Mouse (Mus musculus) forebrain, embryonic 14.5 days (tissue): Measurements from ENCODE around the gene Nacc1. TPM values are rescaled to one million over a fixed set of nuclear protein-coding genes. Genes with fewer than 3 reads are reported as not detected.

ENCODE experiments used
- ATAC-seq: fragments of 200-750 bp; cut with Nextera tagmentation; 2 replicates; pipeline ENCODE4 v1.8.0; 2017; ENCODE audit warnings: mild to moderate bottlenecking, moderate library complexity
- DNase-seq: peaks from one replicate; pipeline ENCODE4 v3.0.0-alpha.2; 2015; ENCODE audit warnings: low spot score
- H3K27ac ChIP-seq: fragments of 300-500 bp; sonication (generic); 2 replicates; pipeline ENCODE4 v1.5.1; 2014; ENCODE audit warnings: low read depth, mild to moderate bottlenecking, control low read depth, low read length, moderate library complexity
- H3K27me3 ChIP-seq: fragments of 300-500 bp; sonication (generic); replicated peaks from 2 replicates; pipeline ENCODE4 v1.6.1; 2014; ENCODE audit warnings: low read length, control low read depth, mixed read lengths; ENCODE audit not compliant: control insufficient read depth, insufficient read depth
- H3K36me3 ChIP-seq: fragments of 300-500 bp; sonication (generic); 2 replicates; pipeline ENCODE4 v1.6.1; 2014; ENCODE audit warnings: low read length, control low read depth; ENCODE audit not compliant: control insufficient read depth, insufficient read depth
- H3K4me1 ChIP-seq: fragments of 300-500 bp; sonication (generic); 2 replicates; pipeline ENCODE4 v1.6.1; 2014; ENCODE audit warnings: antibody characterized with exemption, low read length, control low read depth; ENCODE audit not compliant: control insufficient read depth, insufficient read depth
- H3K4me2 ChIP-seq: fragments of 300-500 bp; sonication (generic); 2 replicates; pipeline ENCODE4 v1.6.1; 2014; ENCODE audit warnings: mild to moderate bottlenecking, control low read depth, low read length
- H3K4me3 ChIP-seq: fragments of 300-500 bp; sonication (generic); 2 replicates; pipeline ENCODE4 v1.5.1; 2014; ENCODE audit warnings: low read depth, low read length, control low read depth
- H3K9ac ChIP-seq: fragments of 300-500 bp; sonication (generic); 2 replicates; pipeline ENCODE4 v1.6.1; 2014; ENCODE audit warnings: mild to moderate bottlenecking, low read length, control low read depth, moderate library complexity
- H3K9me3 ChIP-seq: fragments of 300-500 bp; sonication (generic); replicated peaks from 2 replicates; pipeline ENCODE4 v1.6.1; 2016; ENCODE audit warnings: low read length, control low read depth, mixed read lengths; ENCODE audit not compliant: control insufficient read depth
- WGBS: fragments of 180-500 bp; shearing (Covaris S2); extraction: QIAGEN DNeasy Blood & Tissue Kit; methylation state at CpG from one replicate; pipeline ENCODE4 v1.1.7; 2014; 5-methylcytosine and 5-hydroxymethylcytosine counted together
- polyA plus RNA-seq: library from polyadenylated mRNA; unstranded; fragments of >200 nt; fragmentation: Nextera tagmentation; extraction: Ambion mirVana; gene quantifications from 2 replicates; pipeline ENCODE4 v1.2.1, GENCODE M21; 2014

Nacc1 gene
- polyA plus RNA-seq, 1 experiment from 2014 or later, result 17.6 TPM

DNA sequence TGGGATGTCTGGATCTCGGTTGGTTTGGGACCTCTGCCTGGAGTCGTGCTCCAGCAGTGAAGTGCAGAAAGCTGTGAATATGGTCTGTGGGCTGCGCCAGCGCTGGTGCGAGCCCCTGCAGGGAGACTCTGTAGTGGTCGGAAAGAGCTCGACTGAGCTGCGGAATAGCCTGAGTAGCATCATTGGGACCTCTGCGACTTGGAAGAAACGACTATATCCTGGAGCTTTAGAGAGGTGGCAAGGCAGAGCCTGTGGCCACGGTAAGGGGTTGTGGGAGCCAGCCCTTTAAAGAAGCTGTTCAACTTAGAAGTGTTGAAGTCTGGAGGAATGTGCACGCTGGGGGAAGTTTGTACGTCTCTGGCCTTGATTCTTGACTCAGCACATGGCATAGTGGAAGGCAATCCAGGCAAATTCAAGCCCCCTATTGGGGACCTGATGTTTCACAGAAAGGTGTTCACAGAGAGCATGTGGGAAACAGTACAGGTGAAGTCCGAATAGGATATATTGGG, 22.2 kb downstream of the Nacc1 start:
- H3K9ac ChIP-seq, result peak overlapping the region; percentile 84
- H3K4me1 ChIP-seq, result peaks cover 27% of the 10 kb centered on the region
- DNase-seq (peak; percentile 29), ATAC-seq (peak; percentile 3; the same call in 1 of the 2 replicates)
- H3K4me2 ChIP-seq, result peak overlapping the region; percentile 92
- no peaks in the 10 kb centered on the region for H3K27me3 ChIP-seq
- H3K9me3 ChIP-seq, result no peaks in the 10 kb centered on the region
- H3K4me3 ChIP-seq, result peak overlapping the region; percentile 69
- peaks cover 15% of the 10 kb centered on the region; the same call in 1 of the 2 replicates for H3K36me3 ChIP-seq
- peak overlapping the region; percentile 90 for H3K27ac ChIP-seq
- 3% methylated on average over 14 of the region's 14 CpGs for WGBS

DNA sequence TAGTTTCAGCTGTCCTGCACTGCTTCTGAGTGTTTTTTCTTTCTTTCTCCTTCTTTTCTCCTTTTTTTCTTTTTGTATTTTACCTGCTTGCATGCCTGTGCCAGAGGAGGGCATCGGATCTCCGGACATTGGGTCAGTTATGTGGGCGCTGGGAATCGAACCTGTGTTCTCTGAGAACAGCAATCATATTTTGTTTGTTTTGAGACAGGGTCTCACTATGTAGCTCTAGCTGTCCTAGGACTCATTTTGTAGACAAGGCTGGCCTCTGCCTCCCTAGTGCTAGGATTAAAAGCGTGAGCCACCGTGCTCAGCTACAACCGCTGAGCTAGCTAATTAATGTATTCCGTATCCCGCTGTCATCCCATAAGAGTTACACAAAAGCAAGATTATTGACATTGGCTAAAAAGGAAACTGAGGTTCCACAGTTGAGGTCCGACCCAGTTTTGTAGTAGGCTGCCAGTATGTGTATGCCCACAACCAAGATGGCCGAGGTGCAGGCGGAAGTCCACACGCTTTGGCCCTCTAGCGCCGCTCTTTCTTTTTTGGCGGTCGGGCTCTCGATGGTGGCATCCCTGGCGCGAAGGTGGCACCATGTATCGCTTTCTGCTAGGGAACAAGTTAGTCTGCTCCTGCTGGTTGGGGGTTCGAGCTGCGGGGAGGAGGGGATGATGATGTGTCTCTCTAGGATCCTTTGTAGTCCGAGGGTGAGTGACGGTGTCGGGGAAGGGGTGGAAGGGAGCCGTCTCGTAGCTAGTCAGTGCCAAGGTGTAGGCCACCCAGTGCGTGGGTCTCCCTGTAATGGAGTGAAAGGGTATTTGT, 22.9 kb downstream of the Nacc1 start:
- DNase-seq (peak; percentile 90), ATAC-seq (peak; percentile 51)
- Histone ChIP-seq H3K27ac (peak overlapping the region; percentile 90), H3K27me3 (no peaks in the 10 kb centered on the region), H3K4me2 (peak overlapping the region; percentile 92), H3K4me1 (peaks cover 34% of the 10 kb centered on the region), H3K4me3 (peak overlapping the region; percentile 69), H3K36me3 (peaks cover 11% of the 10 kb centered on the region; the same call in 1 of the 2 replicates), H3K9me3 (no peaks in the 10 kb centered on the region), H3K9ac (peak overlapping the region; percentile 84)
- WGBS, result under 1% methylated on average over 29 of the region's 29 CpGs

DNA sequence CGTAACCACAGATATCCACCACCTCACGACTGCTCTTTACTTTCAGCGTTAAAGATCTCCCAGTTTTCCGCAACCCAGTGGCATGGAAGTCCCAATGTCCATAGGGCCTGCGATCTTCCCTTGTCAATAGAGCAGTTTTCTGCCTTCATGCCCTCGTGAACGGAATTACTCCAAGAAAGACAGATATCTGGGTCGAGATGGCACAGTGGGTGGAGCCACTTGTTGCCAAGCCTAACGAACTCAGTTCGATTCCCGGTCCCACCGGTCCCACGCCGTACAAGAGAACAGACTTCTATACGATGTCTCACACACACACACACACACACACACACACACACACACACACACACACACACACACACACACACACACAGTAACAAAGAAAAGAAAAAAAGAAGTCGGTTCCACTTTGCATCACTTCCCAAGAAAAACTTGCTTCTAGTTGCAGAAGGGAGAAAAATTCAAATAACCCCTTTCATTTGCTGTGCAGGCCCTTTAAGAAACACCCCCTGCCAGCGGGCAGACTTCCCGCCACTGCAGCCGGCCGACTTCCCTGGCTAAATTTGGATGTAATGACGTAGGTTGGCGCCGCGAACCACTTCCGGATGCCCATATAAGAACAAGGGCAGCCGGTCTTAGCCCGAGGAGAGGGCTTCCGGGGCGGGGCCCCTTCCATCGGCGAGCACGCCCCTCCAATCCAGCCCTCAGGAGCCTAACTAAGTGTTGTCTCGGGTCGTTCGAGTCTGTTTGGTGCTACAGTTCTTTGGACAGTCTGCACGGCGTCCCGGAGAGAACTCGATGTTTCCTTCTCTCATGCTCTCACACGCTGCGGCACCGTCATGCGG, 24.0 kb downstream of the Nacc1 start:
- Histone ChIP-seq H3K27me3 (no peaks in the 10 kb centered on the region), H3K36me3 (peaks cover 6% of the 10 kb centered on the region; the same call in 1 of the 2 replicates), H3K9ac (peak overlapping the region; percentile 84), H3K4me1 (peaks cover 34% of the 10 kb centered on the region), H3K27ac (peak overlapping the region; percentile 90), H3K9me3 (no peaks in the 10 kb centered on the region), H3K4me3 (peak overlapping the region; percentile 69), H3K4me2 (peak overlapping the region; percentile 92)
- 3% methylated on average over 43 of the region's 43 CpGs for WGBS
- ATAC-seq (peak; percentile 85), DNase-seq (peak; percentile 98)

DNA sequence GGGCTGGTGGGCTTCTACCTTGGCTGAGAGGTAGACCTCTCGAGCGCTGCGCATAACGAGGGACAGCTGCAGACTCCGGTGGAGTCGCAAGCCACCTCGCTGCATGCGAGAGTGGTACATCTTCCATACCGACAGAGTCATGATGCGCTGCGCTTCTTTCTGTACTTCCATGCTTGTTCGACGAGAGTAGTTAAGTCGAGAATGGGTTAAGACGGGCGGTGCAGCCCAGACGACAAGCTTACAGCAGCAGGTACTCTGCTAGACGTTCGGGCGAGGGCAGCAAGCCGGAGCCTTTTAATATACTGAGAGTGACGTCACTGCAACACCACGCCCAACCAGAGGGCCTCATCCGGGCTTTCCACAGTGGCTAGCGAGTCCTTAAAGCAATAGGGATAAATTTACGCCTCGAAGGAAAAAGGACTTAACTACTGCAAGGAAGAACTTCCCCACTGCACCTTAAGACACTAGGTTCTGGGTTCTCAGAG, 25.0 kb downstream of the Nacc1 start, which contains the start of gene Ier2:
Ier2 (minus strand) TSS at position 272 of the 485 bp plus-strand sequence.
- H3K27me3 ChIP-seq, result no peaks in the 10 kb centered on the region
- peak within 1 kb of the TSS; percentile 84 for H3K9ac ChIP-seq
- peak within 1 kb of the TSS; percentile 92 for H3K4me2 ChIP-seq
- peak; percentile 83 for ATAC-seq
- under 1% methylated on average over 27 of the region's 27 CpGs for WGBS
- H3K9me3 ChIP-seq, result no peaks in the 10 kb centered on the region
- peaks cover 34% of the 10 kb centered on the region for H3K4me1 ChIP-seq
- H3K4me3 ChIP-seq, result peak within 1 kb of the TSS; percentile 69
- peak; percentile 98 for DNase-seq
- H3K27ac ChIP-seq, result peak within 1 kb of the TSS; percentile 90
- no peaks in the 10 kb centered on the region for H3K36me3 ChIP-seq

DNA sequence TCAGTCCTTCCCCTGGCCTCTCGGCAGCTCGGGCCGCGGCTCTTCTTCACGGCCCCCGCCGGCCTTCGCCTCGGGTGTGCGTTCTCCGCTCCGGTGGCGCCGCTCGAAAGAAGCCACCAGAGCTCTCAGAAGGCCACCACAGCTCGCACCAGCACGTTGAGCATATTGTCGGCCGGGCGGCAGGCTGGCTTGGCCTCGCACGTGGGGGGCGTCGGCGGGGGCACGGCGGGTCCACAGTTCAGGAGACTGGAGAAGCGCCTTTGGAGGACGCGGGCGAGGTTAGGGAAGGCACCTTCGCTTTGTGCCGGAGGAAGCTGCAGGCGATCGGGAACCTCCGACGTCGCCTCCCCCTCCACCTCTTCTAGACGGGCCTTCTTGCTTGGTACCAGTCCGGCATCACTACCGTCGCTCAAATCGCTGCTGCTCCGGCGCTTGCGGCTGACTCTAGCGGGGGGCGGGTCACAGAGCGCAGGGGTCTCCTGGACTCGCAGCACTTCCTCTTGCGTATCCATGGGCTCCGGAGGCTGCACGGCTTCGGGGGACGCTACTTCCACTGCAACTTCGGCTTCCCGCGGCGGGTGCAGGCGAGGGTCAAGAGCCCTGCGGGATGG, 25.6 kb downstream of the Nacc1 start:
- H3K9me3 ChIP-seq, result no peaks in the 10 kb centered on the region
- WGBS, result under 1% methylated on average over 58 of the region's 61 CpGs
- peak; percentile 39 for DNase-seq
- peaks cover 34% of the 10 kb centered on the region for H3K4me1 ChIP-seq
- H3K4me2 ChIP-seq, result peak overlapping the region; percentile 92
- H3K36me3 ChIP-seq, result no peaks in the 10 kb centered on the region
- peak; percentile 7; the same call in 1 of the 2 replicates for ATAC-seq
- H3K4me3 ChIP-seq, result peak overlapping the region; percentile 69
- H3K27me3 ChIP-seq, result no peaks in the 10 kb centered on the region
- peak overlapping the region; percentile 81 for H3K9ac ChIP-seq
- H3K27ac ChIP-seq, result peak overlapping the region; percentile 69

DNA sequence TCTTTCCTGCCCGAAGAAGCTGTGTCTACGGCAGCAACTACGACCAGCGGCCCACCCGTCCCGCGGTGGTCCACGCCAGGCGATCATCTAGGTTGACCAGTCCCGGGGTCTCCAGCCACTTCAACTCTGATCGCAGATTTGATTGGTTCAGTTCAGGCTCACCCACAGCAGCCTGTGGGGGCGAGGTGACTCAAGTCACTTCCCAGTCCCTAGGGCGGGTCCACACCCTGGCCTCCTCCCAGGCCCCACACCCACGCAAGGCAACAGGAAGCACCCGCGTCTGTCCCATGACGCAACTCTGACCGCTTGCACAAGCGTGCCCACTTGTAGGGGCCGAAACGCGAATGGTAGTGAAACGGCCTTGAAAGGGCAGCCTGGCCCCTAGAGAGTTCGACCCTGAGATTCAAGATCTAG, 26.2 kb downstream of the Nacc1 start:
- Histone ChIP-seq H3K27ac (peak overlapping the region; percentile 69; the same call in 1 of the 2 replicates), H3K27me3 (no peaks in the 10 kb centered on the region), H3K4me1 (peaks cover 40% of the 10 kb centered on the region), H3K9ac (peak overlapping the region; percentile 81), H3K4me2 (peak overlapping the region; percentile 92), H3K36me3 (no peaks in the 10 kb centered on the region), H3K4me3 (peak overlapping the region; percentile 69), H3K9me3 (no peaks in the 10 kb centered on the region)
- under 1% methylated on average over 24 of the region's 24 CpGs for WGBS
- DNase-seq, result peak; percentile 29
- no peak for ATAC-seq

DNA sequence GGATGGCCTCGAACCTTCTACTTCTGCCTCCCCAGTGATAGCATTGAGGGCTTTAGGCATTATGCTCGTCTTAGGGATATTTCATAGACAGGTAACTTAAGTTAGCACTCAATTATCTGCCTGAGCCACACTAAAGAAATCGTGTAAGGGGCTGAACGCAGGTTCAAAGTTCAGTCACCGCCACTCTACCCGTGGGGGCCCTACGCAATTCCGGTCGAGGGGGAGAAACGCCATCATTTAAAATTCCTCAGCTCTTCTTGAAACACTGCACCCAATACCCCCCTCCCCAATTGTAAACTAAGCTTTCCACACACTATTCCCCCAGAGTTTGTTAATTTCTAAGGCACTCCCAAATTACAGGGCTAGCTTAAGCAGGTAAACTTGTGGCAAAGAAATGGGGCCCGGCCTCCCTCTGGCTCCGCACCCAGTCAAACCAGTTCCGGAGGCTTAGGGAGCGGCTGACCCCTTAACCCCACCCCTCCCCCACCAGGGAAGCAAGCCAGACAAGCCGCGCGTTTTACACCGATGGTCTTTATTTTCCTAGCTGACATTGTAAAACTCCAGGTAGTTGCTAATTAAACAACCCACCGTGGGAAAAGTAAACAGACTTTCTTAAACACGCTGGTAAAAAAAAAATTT, 26.7 kb downstream of the Nacc1 start:
- no peak for DNase-seq
- peak overlapping the region; percentile 69 for H3K4me3 ChIP-seq
- no peaks in the 10 kb centered on the region for H3K36me3 ChIP-seq
- H3K4me1 ChIP-seq, result peaks cover 42% of the 10 kb centered on the region
- H3K9ac ChIP-seq, result peak overlapping the region; percentile 81
- no peaks in the 10 kb centered on the region for H3K27me3 ChIP-seq
- H3K27ac ChIP-seq, result no peak overlapping the region; the same call in 1 of the 2 replicates
- no peaks in the 10 kb centered on the region for H3K9me3 ChIP-seq
- WGBS, result 3% methylated on average over 20 of the region's 20 CpGs
- peak overlapping the region; percentile 92 for H3K4me2 ChIP-seq
- ATAC-seq, result no peak
